Mouse (Mus musculus): ENCODE measurements at regions not wholly inside any gene's neighbourhood (a gene's known extent, or its start where the extent isn't known, plus 50 kb on each side); places are given as distances from the start of the nearest gene placed in this dataset.

- no peak for DNase-seq
Observed at GRCm38 (mm10) chr9:60931290-60931689, 136.9 kb downstream of the Uaca start.

GRCm38 (mm10) chr9:60936937-60937336, 142.6 kb downstream of the Uaca start:
- DNase-seq = no peak

GRCm38 (mm10) chr9:60939858-60940804, 145.8 kb downstream of the Uaca start:
- DNase-seq = peak; percentile 50 to 54

GRCm38 (mm10) chr9:60947363-60947762, 153.0 kb downstream of the Uaca start:
- no peak for DNase-seq

GRCm38 (mm10) chr9:60948531-60949070, 154.3 kb downstream of the Uaca start:
- no peak for DNase-seq

GRCm38 (mm10) chr9:60950161-60950560, 155.8 kb downstream of the Uaca start:
- no peak for DNase-seq

- DNase-seq = no peak
Observed at GRCm38 (mm10) chr9:60951071-60951561, 156.8 kb downstream of the Uaca start.

GRCm38 (mm10) chr9:60957438-60957837, 163.1 kb downstream of the Uaca start:
- DNase-seq = no peak

GRCm38 (mm10) chr9:60959537-60959936, 165.2 kb downstream of the Uaca start:
- DNase-seq = no peak

- DNase-seq = no peak
Observed at GRCm38 (mm10) chr9:60962086-60962485, 167.7 kb downstream of the Uaca start.

GRCm38 (mm10) chr9:60965641-60966040, 171.3 kb downstream of the Uaca start:
- DNase-seq = no peak

- no peak for DNase-seq
Observed at GRCm38 (mm10) chr9:60968281-60969031, 174.1 kb downstream of the Uaca start.

GRCm38 (mm10) chr9:60972201-60972910, 178.0 kb downstream of the Uaca start:
- DNase-seq = no peak

- DNase-seq = no peak
Observed at GRCm38 (mm10) chr9:60974546-60974945, 180.2 kb downstream of the Uaca start.

GRCm38 (mm10) chr9:60982383-60983085, 188.2 kb downstream of the Uaca start:
- no peak for DNase-seq

GRCm38 (mm10) chr9:60983246-60983645, 188.9 kb downstream of the Uaca start:
- no peak for DNase-seq

GRCm38 (mm10) chr9:60988113-60988512, 193.8 kb downstream of the Uaca start:
- DNase-seq = no peak

GRCm38 (mm10) chr9:60989670-60990391, 195.5 kb downstream of the Uaca start:
- DNase-seq = no peak

- DNase-seq = peak; percentile 80 to 88
Observed at GRCm38 (mm10) chr9:60991509-60991908, 197.2 kb downstream of the Uaca start.

- DNase-seq = no peak
Observed at GRCm38 (mm10) chr9:60993661-60994060, 199.3 kb downstream of the Uaca start.

- no peak for DNase-seq
Observed at GRCm38 (mm10) chr9:60995096-60995495, 200.8 kb downstream of the Uaca start.

Data from thymus, adult 18-20 months (tissue).